Mouse (Mus musculus) hindbrain, embryonic 13.5 days (tissue): ENCODE data around the gene Hipk2. TPM values are rescaled to one million over a fixed set of nuclear protein-coding genes. Genes with fewer than 3 reads are reported as not detected.

Experiments
- ATAC-seq: fragments of 200-750 bp; cut with Nextera tagmentation; 2 replicates; pipeline ENCODE4 v1.8.0; 2017; ENCODE audit warnings: moderate TSS enrichment; ENCODE audit not compliant: low FRiP score
- H3K27ac ChIP-seq: fragments of 300-500 bp; sonication (generic); 2 replicates; pipeline ENCODE4 v1.5.1; 2015; ENCODE audit warnings: inconsistent platforms, mild to moderate bottlenecking, moderate library complexity
- H3K27me3 ChIP-seq: fragments of 300-500 bp; sonication (generic); 2 replicates; pipeline ENCODE4 v1.6.1; 2015; ENCODE audit warnings: mild to moderate bottlenecking, inconsistent platforms
- H3K36me3 ChIP-seq: fragments of 300-500 bp; sonication (generic); 2 replicates; pipeline ENCODE4 v1.6.1; 2015; ENCODE audit warnings: mild to moderate bottlenecking, inconsistent platforms
- H3K4me1 ChIP-seq: fragments of 300-500 bp; sonication (generic); replicated peaks from 2 replicates; pipeline ENCODE4 v1.6.1; 2015; ENCODE audit warnings: inconsistent platforms
- H3K4me2 ChIP-seq: fragments of 300-500 bp; sonication (generic); 2 replicates; pipeline ENCODE4 v1.6.1; 2015; ENCODE audit warnings: inconsistent platforms, mild to moderate bottlenecking, moderate library complexity
- H3K4me3 ChIP-seq: fragments of 300-500 bp; sonication (generic); 2 replicates; pipeline ENCODE4 v1.5.1; 2015; ENCODE audit warnings: mild to moderate bottlenecking, inconsistent platforms
- H3K9ac ChIP-seq: fragments of 300-500 bp; sonication (generic); 2 replicates; pipeline ENCODE4 v1.6.1; 2015; ENCODE audit warnings: mild to moderate bottlenecking, inconsistent platforms
- H3K9me3 ChIP-seq: fragments of 300-500 bp; sonication (generic); 2 replicates; pipeline ENCODE4 v1.6.1; 2016; ENCODE audit warnings: inconsistent platforms
- WGBS: fragments of 180-500 bp; shearing (Covaris S2); methylation state at CpG from one replicate; pipeline ENCODE4 v1.1.7; 2015; 5-methylcytosine and 5-hydroxymethylcytosine counted together
- polyA plus RNA-seq: library from polyadenylated mRNA; unstranded; fragments of >200 nt; fragmentation: Nextera tagmentation; extraction: Ambion mirVana; gene quantifications from 2 replicates; pipeline ENCODE4 v1.2.1, GENCODE M21; 2015

Hipk2 gene
- polyA plus RNA-seq, 1 experiment from 2014 or later, result 39.6 TPM

DNA sequence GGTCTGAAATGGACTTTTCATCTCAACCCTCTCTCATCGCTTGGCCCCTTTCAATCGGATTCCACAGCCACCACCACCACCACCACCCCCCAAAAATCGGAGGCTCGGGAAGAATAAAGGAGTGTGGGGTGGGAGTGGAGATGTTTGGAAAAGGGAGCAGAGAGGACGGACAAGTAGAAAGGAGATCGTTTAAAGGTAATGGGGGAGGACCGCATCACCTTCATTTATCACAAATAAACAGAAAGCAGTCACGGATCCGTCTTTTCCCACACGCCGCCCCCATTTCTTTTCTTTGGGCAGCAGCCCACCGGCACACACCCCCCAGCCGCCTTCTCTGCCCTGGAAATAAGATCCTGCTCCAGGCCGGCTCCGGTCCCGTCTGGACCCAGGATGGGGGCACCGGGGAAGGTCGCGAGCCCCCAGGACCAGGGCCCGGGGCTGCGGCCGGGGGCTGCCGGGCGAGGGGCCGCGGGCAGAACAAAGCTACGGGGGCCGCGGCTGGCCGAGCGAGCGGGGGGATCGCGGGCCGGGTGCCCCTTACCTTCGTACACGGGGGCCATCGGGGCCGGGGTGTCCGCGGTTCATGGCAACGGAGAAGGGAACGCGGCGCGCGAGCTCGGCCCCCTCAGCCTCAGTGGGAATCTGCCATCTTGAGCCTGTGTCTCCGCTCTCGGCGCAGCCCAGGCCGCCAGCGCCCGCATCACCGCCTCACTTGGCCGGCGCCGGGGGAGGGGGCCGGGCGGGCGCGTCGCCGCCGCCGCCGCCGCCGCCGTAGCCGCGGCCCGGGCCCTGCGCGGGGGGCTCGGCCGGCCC lies 501 bp downstream of the Hipk2 start, which contains the start of gene Tbxas1:
TSS of gene Tbxas1 (plus strand) at position 147 of the 813 bp plus-strand sequence.
- no peaks in the 10 kb centered on the region for H3K9me3 ChIP-seq
- H3K27me3 ChIP-seq, result 0 out of 2 replicates have a peak, but pooled peaks cover 7% of the 10 kb centered on the region
- 1% methylated on average over 72 of the region's 77 CpGs for WGBS
- H3K36me3 ChIP-seq, result no peaks in the 10 kb centered on the region
- H3K4me1 ChIP-seq, result peaks cover 40% of the 10 kb centered on the region
- H3K9ac ChIP-seq, result peak within 1 kb of the TSS; percentile 100
- peak within 1 kb of the TSS; percentile 99 for H3K4me3 ChIP-seq
- peak within 1 kb of the TSS; percentile 73 for H3K4me2 ChIP-seq
- H3K27ac ChIP-seq, result peak within 1 kb of the TSS; percentile 98
- ATAC-seq, result peak; percentile 25; the same call in 1 of the 2 replicates

GRCm38 (mm10) chr6:38874565-38875257 lies 1.3 kb downstream of the Hipk2 start:
- Histone ChIP-seq H3K27me3 (0 out of 2 replicates have a peak, but pooled peaks cover 7% of the 10 kb centered on the region), H3K27ac (peak overlapping the region; percentile 98), H3K4me3 (peak overlapping the region; percentile 99), H3K36me3 (0 out of 2 replicates have a peak, but pooled peaks cover 3% of the 10 kb centered on the region), H3K9ac (peak overlapping the region; percentile 100), H3K4me2 (peak overlapping the region; percentile 73), H3K9me3 (no peaks in the 10 kb centered on the region), H3K4me1 (peaks cover 46% of the 10 kb centered on the region)
- ATAC-seq, result 0 out of 2 replicates have a peak, but pooled peaks have one; percentile 2
- under 1% methylated on average over 23 of the region's 23 CpGs for WGBS

DNA sequence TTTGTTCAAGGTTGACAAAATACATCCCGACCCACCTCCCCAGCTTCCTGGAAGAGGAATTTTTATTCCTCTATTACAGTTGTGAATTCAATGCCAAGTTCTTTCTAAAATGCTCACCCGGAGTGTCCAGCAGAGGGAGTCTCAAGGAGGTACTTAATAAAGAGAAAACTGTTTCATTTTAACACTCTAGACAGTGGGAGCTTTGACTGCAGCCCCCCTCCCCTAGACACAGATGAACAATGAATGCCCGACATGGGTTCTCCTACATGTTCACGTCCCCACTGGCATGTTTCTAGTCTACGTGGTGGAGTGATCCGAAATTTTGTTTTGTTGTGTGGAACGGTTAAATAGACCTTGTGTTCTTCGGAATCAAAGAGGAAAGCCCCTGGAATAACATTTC lies 1.9 kb downstream of the Hipk2 start:
- peak overlapping the region; percentile 99 for H3K4me3 ChIP-seq
- H3K9me3 ChIP-seq, result no peaks in the 10 kb centered on the region
- WGBS, result 6% methylated on average over 8 of the region's 8 CpGs
- H3K27me3 ChIP-seq, result 0 out of 2 replicates have a peak, but pooled peaks cover 5% of the 10 kb centered on the region
- peak overlapping the region; percentile 73 for H3K4me2 ChIP-seq
- no peak for ATAC-seq
- peak overlapping the region; percentile 100 for H3K9ac ChIP-seq
- H3K36me3 ChIP-seq, result 0 out of 2 replicates have a peak, but pooled peaks cover 3% of the 10 kb centered on the region
- H3K27ac ChIP-seq, result peak overlapping the region; percentile 98
- H3K4me1 ChIP-seq, result peaks cover 52% of the 10 kb centered on the region

- peak overlapping the region; percentile 100 for H3K9ac ChIP-seq
- ATAC-seq, result no peak
- H3K27me3 ChIP-seq, result 0 out of 2 replicates have a peak, but pooled peaks cover 5% of the 10 kb centered on the region
- H3K4me3 ChIP-seq, result peak overlapping the region; percentile 99
- H3K9me3 ChIP-seq, result no peaks in the 10 kb centered on the region
- 59% methylated on average over 1 of the region's 1 CpGs for WGBS
- no peak overlapping the region for H3K27ac ChIP-seq
- H3K36me3 ChIP-seq, result 0 out of 2 replicates have a peak, but pooled peaks cover 3% of the 10 kb centered on the region
- H3K4me1 ChIP-seq, result peaks cover 56% of the 10 kb centered on the region
- H3K4me2 ChIP-seq, result peak overlapping the region; percentile 73
These were observed 2.6 kb downstream of the Hipk2 start for GRCm38 (mm10) chr6:38873316-38873715.

- Histone ChIP-seq H3K4me2 (no peak overlapping the region), H3K9ac (peak overlapping the region; percentile 46; the same call in 1 of the 2 replicates)
These were observed 4.9 kb downstream of the Hipk2 start for GRCm38 (mm10) chr6:38871051-38871450.

GRCm38 (mm10) chr6:38870070-38870469 lies 5.9 kb downstream of the Hipk2 start:
- Histone ChIP-seq H3K9me3 (no peaks in the 10 kb centered on the region), H3K4me1 (peaks cover 79% of the 10 kb centered on the region), H3K4me2 (no peak overlapping the region), H3K27me3 (no peaks in the 10 kb centered on the region), H3K4me3 (no peak overlapping the region), H3K36me3 (0 out of 2 replicates have a peak, but pooled peaks cover 3% of the 10 kb centered on the region), H3K9ac (no peak overlapping the region), H3K27ac (0 out of 2 replicates have a peak overlapping the region, but pooled peaks have one; percentile 20)
- WGBS, result 13% methylated on average over 2 of the region's 2 CpGs
- ATAC-seq, result no peak

More at GRCm38 (mm10) chr6:38871051-38871450, 4.9 kb downstream of the Hipk2 start:
- no peak for ATAC-seq
- Histone ChIP-seq H3K4me1 (peaks cover 70% of the 10 kb centered on the region), H3K9me3 (no peaks in the 10 kb centered on the region), H3K36me3 (0 out of 2 replicates have a peak, but pooled peaks cover 3% of the 10 kb centered on the region), H3K4me3 (no peak overlapping the region), H3K27me3 (no peaks in the 10 kb centered on the region), H3K27ac (peak overlapping the region; percentile 35; the same call in 1 of the 2 replicates)
- 9% methylated on average over 7 of the region's 7 CpGs for WGBS

DNA sequence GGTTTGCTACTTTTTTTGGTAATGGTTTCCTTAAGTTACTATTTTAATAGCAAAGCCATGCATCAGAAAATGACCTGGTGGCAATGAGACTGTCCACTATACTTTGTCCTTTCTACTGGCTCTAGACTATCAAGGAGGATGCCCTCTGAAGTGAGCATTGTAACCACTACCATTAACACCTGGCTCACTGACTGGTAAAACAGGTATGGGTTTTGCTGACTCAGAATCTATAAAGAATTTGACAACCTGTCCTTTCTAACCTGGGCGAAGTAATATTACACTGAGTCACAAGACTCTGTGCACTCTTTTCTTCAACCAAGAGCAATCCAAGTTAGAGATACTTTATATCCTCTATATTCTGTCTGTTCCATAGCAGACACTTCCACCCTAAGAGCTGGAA lies 7.0 kb downstream of the Hipk2 start:
- Histone ChIP-seq H3K27me3 (no peaks in the 10 kb centered on the region), H3K27ac (no peak overlapping the region), H3K36me3 (0 out of 2 replicates have a peak, but pooled peaks cover 3% of the 10 kb centered on the region), H3K9me3 (no peaks in the 10 kb centered on the region), H3K4me1 (peaks cover 86% of the 10 kb centered on the region), H3K4me2 (no peak overlapping the region), H3K9ac (no peak overlapping the region), H3K4me3 (no peak overlapping the region)
- WGBS, result 96% methylated on average over 1 of the region's 1 CpGs
- no peak for ATAC-seq

- Histone ChIP-seq H3K9me3 (no peaks in the 10 kb centered on the region), H3K4me2 (no peak overlapping the region), H3K27me3 (no peaks in the 10 kb centered on the region), H3K9ac (no peak overlapping the region), H3K4me3 (no peak overlapping the region), H3K36me3 (0 out of 2 replicates have a peak, but pooled peaks cover 3% of the 10 kb centered on the region), H3K4me1 (peaks cover 72% of the 10 kb centered on the region), H3K27ac (0 out of 2 replicates have a peak overlapping the region, but pooled peaks have one; percentile 30)
- ATAC-seq, result no peak
- 47% methylated on average over 1 of the region's 1 CpGs for WGBS
These were observed 8.7 kb downstream of the Hipk2 start for GRCm38 (mm10) chr6:38867291-38867690.

- Histone ChIP-seq H3K9me3 (no peaks in the 10 kb centered on the region), H3K4me3 (no peak overlapping the region), H3K9ac (no peak overlapping the region), H3K27me3 (no peaks in the 10 kb centered on the region), H3K4me2 (no peak overlapping the region), H3K4me1 (peaks cover 67% of the 10 kb centered on the region), H3K27ac (no peak overlapping the region), H3K36me3 (0 out of 2 replicates have a peak, but pooled peaks cover 3% of the 10 kb centered on the region)
- ATAC-seq, result no peak
- 77% methylated on average over 2 of the region's 2 CpGs for WGBS
These were observed 9.2 kb downstream of the Hipk2 start for GRCm38 (mm10) chr6:38866761-38867160.

- Histone ChIP-seq H3K4me2 (no peak overlapping the region), H3K36me3 (0 out of 2 replicates have a peak, but pooled peaks cover 3% of the 10 kb centered on the region), H3K4me3 (no peak overlapping the region), H3K9me3 (no peaks in the 10 kb centered on the region), H3K27ac (no peak overlapping the region; the same call in 1 of the 2 replicates), H3K4me1 (peaks cover 63% of the 10 kb centered on the region), H3K27me3 (no peaks in the 10 kb centered on the region), H3K9ac (no peak overlapping the region)
- ATAC-seq, result no peak
- whole genome bisulfite sequencing, result 80% methylated on average over 1 of the region's 1 CpGs
These were observed 9.6 kb downstream of the Hipk2 start for GRCm38 (mm10) chr6:38866357-38866756.

DNA sequence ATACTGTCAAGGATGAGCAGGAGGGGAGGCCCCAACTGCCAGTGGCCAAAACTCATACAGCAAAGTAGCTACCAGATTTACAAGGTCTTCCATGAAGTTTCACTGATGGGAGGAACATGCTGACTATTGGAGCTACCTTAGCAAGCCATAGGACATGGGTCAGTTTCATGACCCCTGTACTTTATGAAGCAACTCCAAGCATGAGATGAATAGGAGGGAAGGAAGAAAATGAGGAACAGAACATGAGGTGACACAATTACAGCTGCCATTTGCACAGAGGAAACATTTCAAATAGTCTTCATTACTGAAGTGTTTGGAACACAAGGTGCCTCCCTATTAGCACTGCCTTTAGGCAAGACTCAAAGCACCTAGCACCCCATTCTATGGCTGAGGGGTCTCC lies 10.2 kb downstream of the Hipk2 start:
- no peaks in the 10 kb centered on the region for H3K27me3 ChIP-seq
- H3K27ac ChIP-seq, result no peak overlapping the region
- no peak overlapping the region for H3K4me2 ChIP-seq
- no peak overlapping the region for H3K4me3 ChIP-seq
- H3K36me3 ChIP-seq, result 0 out of 2 replicates have a peak, but pooled peaks cover 3% of the 10 kb centered on the region
- peaks cover 59% of the 10 kb centered on the region for H3K4me1 ChIP-seq
- no peak for ATAC-seq
- H3K9me3 ChIP-seq, result no peaks in the 10 kb centered on the region
- no peak overlapping the region for H3K9ac ChIP-seq

- no peaks in the 10 kb centered on the region for H3K36me3 ChIP-seq
- no peak overlapping the region for H3K9ac ChIP-seq
- H3K27me3 ChIP-seq, result no peaks in the 10 kb centered on the region
- no peak overlapping the region for H3K27ac ChIP-seq
- no peak overlapping the region for H3K4me2 ChIP-seq
- H3K4me1 ChIP-seq, result peaks cover 58% of the 10 kb centered on the region
- WGBS, result 54% methylated on average over 3 of the region's 3 CpGs
- H3K9me3 ChIP-seq, result no peaks in the 10 kb centered on the region
- no peak for ATAC-seq
- H3K4me3 ChIP-seq, result no peak overlapping the region
These were observed 12.4 kb downstream of the Hipk2 start for GRCm38 (mm10) chr6:38863595-38863994.
